Mouse (Mus musculus) stomach, embryonic 14.5 days (tissue): ENCODE data around the gene Myo16. TPM values are rescaled to one million over a fixed set of nuclear protein-coding genes. Genes with fewer than 3 reads are reported as not detected.

Experiments
- ATAC-seq: fragments of 200-750 bp; cut with Nextera tagmentation; 2 replicates; pipeline ENCODE4 v1.8.0; 2017; ENCODE audit warnings: low read depth, moderate TSS enrichment; ENCODE audit not compliant: insufficient number of reproducible peaks, insufficient read depth, low FRiP score
- H3K27ac ChIP-seq: fragments of 300-500 bp; sonication (generic); 2 replicates; pipeline ENCODE4 v1.5.1; 2014; ENCODE audit warnings: mild to moderate bottlenecking, low read length, moderate library complexity, mixed read lengths
- H3K27me3 ChIP-seq: fragments of 300-500 bp; sonication (generic); 2 replicates; pipeline ENCODE4 v1.6.1; 2014; ENCODE audit warnings: low read length, control low read depth, mixed read lengths; ENCODE audit not compliant: control insufficient read depth, insufficient read depth
- H3K36me3 ChIP-seq: fragments of 300-500 bp; sonication (generic); 2 replicates; pipeline ENCODE4 v1.6.1; 2014; ENCODE audit warnings: mild to moderate bottlenecking, control low read depth, low read length, moderate library complexity, mixed read lengths; ENCODE audit not compliant: control insufficient read depth, insufficient read depth
- H3K4me1 ChIP-seq: fragments of 300-500 bp; sonication (generic); 2 replicates; pipeline ENCODE4 v1.6.1; 2014; ENCODE audit warnings: low read length, control low read depth, mixed read lengths; ENCODE audit not compliant: control insufficient read depth, insufficient read depth
- H3K4me2 ChIP-seq: fragments of 300-500 bp; sonication (generic); replicated peaks from 2 replicates; pipeline ENCODE4 v1.6.1; 2014; ENCODE audit warnings: low read depth, low read length, control low read depth
- H3K4me3 ChIP-seq: fragments of 300-500 bp; sonication (generic); 2 replicates; pipeline ENCODE4 v1.5.1; 2014; ENCODE audit warnings: low read depth, low read length, control low read depth
- H3K9ac ChIP-seq: fragments of 300-500 bp; sonication (generic); replicated peaks from 2 replicates; pipeline ENCODE4 v1.6.1; 2014; ENCODE audit warnings: low read depth, mild to moderate bottlenecking, control low read depth, low read length, moderate library complexity, mixed read lengths
- H3K9me3 ChIP-seq: fragments of 300-500 bp; sonication (generic); 2 replicates; pipeline ENCODE4 v1.6.1; 2016; ENCODE audit warnings: low read depth, low read length, control low read depth; ENCODE audit not compliant: control insufficient read depth
- WGBS: fragments of 180-500 bp; shearing (Covaris S2); extraction: QIAGEN DNeasy Blood & Tissue Kit; methylation state at CpG from one replicate; pipeline ENCODE4 v1.1.7; 2014; 5-methylcytosine and 5-hydroxymethylcytosine counted together
- polyA plus RNA-seq: library from polyadenylated mRNA; unstranded; fragments of >200 nt; fragmentation: Nextera tagmentation; extraction: Ambion mirVana; gene quantifications from 2 replicates; pipeline ENCODE4 v1.2.1, GENCODE M21; 2014

The Myo16 gene
- polyA plus RNA-seq, 1 experiment from 2014 or later: 6.4 TPM

DNA sequence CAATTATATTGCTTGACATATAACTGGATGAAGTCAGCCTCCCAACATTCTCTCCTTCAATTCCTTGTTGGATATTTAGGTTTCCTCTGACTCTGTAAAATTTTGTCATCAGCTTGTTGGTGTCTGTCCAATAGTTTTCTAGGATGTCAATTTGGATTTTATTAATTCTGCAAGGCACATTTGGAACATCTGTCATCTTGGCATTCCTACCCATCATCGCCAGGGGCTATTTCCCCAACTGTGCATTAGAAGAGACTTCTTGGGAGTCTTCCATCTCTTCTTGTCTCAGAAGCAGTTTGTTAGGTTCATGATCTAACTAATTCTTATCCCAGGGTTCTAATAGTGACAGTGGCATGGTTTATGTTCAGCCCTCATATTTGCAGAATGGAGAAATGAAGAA, 196.7 kb downstream of the Myo16 start:
- H3K27me3 ChIP-seq: no peaks in the 10 kb centered on the region
- H3K4me1 ChIP-seq: no peaks in the 10 kb centered on the region
- WGBS: 85% methylated on average over 1 of the region's 1 CpGs
- no peak overlapping the region for H3K4me2 ChIP-seq
- no peak overlapping the region for H3K4me3 ChIP-seq
- no peak for ATAC-seq
- H3K9me3 ChIP-seq: no peaks in the 10 kb centered on the region
- H3K9ac ChIP-seq: no peak overlapping the region
- H3K36me3 ChIP-seq: no peaks in the 10 kb centered on the region
- no peak overlapping the region for H3K27ac ChIP-seq

DNA sequence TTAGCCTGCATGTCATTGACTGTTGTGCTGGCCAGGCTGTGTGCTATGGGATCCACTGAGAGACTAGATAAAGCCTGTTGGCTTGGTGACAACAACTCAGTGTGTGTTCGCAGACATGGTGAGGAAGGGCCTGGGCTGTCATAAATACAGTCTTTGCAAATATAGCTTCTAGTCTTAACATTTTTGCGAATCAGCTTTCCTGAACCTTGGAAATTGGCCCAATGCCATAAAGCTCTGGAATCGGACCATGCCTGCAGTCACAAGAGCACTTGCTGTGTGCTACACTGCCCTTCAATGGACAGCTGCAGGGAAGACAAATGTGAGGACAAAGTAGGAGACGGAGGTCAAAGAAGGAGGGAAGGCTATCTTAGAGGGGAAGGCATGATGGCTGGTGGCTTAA, 205.0 kb downstream of the Myo16 start:
- Histone ChIP-seq H3K4me2 (no peak overlapping the region), H3K4me3 (no peak overlapping the region), H3K27ac (no peak overlapping the region), H3K9me3 (no peaks in the 10 kb centered on the region; the same call in 1 of the 2 replicates), H3K27me3 (no peaks in the 10 kb centered on the region), H3K4me1 (no peaks in the 10 kb centered on the region), H3K36me3 (no peaks in the 10 kb centered on the region), H3K9ac (no peak overlapping the region)
- ATAC-seq: no peak
- 70% methylated on average over 4 of the region's 4 CpGs for WGBS

DNA sequence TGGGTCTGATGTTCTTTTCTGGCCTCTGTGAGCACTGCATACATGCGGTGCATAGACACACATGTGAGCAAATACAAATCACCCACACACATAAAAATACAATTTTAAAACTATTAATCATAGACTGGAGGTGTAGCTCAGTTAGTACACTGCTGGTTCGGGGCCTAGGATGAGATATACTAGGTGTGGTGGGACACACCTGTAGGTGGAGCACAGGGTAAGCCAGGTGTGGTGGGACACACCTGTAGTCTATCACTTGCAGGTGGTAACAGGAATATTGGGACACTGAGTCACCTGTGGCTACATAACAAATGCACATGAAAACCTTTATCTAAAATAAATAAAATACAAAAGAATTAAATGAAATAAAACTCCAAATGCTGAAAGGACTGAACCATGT, 209.2 kb downstream of the Myo16 start:
- no peak overlapping the region for H3K9ac ChIP-seq
- no peaks in the 10 kb centered on the region for H3K27me3 ChIP-seq
- H3K9me3 ChIP-seq: no peaks in the 10 kb centered on the region; the same call in 1 of the 2 replicates
- H3K27ac ChIP-seq: no peak overlapping the region
- no peak overlapping the region for H3K4me3 ChIP-seq
- no peak overlapping the region for H3K4me2 ChIP-seq
- no peaks in the 10 kb centered on the region for H3K36me3 ChIP-seq
- H3K4me1 ChIP-seq: no peaks in the 10 kb centered on the region
- WGBS: 77% methylated on average over 2 of the region's 2 CpGs
- no peak for ATAC-seq

DNA sequence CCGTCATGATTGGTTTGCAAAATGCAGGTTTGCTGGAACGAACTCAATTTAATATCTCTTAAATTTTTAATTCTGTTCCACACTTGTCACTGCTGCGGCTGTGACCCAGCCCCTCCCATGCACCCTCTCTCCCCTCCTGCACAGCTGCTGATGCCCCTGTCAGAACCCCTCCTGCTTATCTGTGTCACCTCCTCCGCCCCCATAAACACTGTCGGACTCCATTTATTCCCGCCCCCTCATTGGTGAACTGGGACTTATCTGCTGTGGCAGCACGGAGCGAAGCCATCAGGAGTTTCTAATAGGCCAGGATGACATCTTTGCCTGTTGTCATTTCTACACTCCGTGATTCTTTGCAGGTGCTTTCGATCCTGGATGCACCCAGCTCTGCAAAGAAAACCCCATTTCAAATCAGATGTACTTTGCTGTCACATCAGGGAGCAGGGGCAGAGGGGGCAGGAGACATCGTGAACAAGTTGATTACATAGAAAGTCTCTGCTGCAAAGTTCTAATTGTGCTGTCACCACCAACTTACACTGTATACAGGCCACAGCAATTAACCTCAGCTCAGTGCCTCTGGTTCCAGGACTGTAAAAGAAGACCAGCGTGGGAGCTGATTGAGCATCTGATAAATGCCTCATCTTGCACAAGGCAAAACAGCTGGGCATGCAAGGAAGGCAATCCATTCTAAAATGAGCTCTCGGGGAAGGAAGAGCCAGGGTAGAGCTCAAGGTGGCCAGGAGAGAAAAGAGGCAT, 210.1 kb downstream of the Myo16 start:
- Histone ChIP-seq H3K4me1 (no peaks in the 10 kb centered on the region), H3K9me3 (no peaks in the 10 kb centered on the region), H3K27ac (no peak overlapping the region), H3K4me3 (no peak overlapping the region), H3K36me3 (no peaks in the 10 kb centered on the region), H3K27me3 (no peaks in the 10 kb centered on the region), H3K9ac (no peak overlapping the region), H3K4me2 (no peak overlapping the region)
- 34% methylated on average over 13 of the region's 13 CpGs for WGBS
- no peak for ATAC-seq

DNA sequence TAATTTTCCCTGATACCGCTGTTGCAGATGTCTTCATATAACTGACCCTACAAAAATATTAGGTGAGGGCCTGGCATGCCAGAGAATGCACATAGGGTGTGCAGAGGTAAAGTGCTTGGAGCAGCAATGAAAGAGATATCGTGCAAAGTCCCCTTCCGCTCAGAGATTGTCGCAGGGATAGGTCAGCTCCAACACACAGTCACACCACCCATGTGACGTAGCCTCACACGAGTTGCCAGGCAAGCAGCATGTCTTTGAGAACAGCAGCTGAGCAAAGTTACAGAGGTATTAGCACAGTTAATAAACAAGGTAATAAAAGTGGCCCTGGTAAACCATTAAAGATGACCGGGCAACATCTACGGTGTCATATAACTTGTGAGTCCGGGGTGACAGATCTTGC, 212.4 kb downstream of the Myo16 start:
- Histone ChIP-seq H3K4me2 (no peak overlapping the region), H3K27me3 (no peaks in the 10 kb centered on the region), H3K9me3 (no peaks in the 10 kb centered on the region), H3K4me3 (no peak overlapping the region), H3K36me3 (no peaks in the 10 kb centered on the region), H3K9ac (no peak overlapping the region), H3K27ac (no peak overlapping the region), H3K4me1 (no peaks in the 10 kb centered on the region)
- 83% methylated on average over 9 of the region's 9 CpGs for WGBS
- ATAC-seq: no peak

DNA sequence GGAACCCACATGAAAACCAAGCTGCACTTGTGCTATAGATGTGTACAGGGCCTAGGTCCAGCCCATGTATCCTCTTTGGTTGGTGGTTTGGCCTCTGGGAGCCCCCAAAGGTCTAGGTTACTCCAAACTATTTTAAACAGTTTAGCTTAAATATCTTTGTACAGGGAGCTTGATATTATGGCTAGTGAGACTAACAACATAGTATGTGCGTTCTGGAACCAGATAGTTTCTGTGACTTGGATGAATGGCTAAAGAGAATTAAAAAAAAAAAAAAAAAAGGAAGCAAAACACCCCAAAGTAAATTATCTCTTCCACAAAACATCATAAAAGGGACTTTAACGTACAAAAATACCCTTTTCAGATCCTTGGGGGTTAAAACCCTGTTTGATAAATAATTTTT, 218.9 kb downstream of the Myo16 start:
- no peak for ATAC-seq
- H3K9ac ChIP-seq: no peak overlapping the region
- H3K4me2 ChIP-seq: no peak overlapping the region
- 69% methylated on average over 2 of the region's 2 CpGs for WGBS
- no peaks in the 10 kb centered on the region for H3K27me3 ChIP-seq
- H3K9me3 ChIP-seq: no peaks in the 10 kb centered on the region
- no peaks in the 10 kb centered on the region for H3K36me3 ChIP-seq
- H3K27ac ChIP-seq: no peak overlapping the region
- H3K4me3 ChIP-seq: no peak overlapping the region
- H3K4me1 ChIP-seq: no peaks in the 10 kb centered on the region

DNA sequence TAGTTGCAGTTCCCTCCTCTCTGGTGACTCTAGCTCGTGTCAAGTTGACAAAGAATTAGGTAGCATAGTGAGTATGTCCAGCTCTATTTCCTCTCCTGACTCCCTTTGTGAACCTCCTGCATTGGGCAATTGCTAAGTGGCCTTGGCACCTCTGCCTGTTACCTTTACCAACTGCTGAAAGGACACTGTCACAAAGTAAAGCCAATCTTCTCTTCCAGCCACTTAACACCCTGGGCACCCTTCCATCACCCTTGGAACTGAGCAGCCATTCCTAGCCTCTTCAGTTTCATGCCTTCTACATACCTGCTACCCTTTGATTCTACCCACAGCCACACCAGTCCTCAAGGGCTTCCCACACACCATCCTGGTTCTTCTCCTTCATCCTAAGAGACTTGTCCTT, 233.4 kb downstream of the Myo16 start:
- Histone ChIP-seq H3K36me3 (no peaks in the 10 kb centered on the region), H3K27me3 (no peaks in the 10 kb centered on the region), H3K27ac (no peak overlapping the region), H3K4me3 (no peak overlapping the region), H3K4me1 (no peaks in the 10 kb centered on the region), H3K4me2 (no peak overlapping the region), H3K9ac (no peak overlapping the region), H3K9me3 (no peaks in the 10 kb centered on the region)
- 65% methylated on average over 1 of the region's 1 CpGs for WGBS
- no peak for ATAC-seq

DNA sequence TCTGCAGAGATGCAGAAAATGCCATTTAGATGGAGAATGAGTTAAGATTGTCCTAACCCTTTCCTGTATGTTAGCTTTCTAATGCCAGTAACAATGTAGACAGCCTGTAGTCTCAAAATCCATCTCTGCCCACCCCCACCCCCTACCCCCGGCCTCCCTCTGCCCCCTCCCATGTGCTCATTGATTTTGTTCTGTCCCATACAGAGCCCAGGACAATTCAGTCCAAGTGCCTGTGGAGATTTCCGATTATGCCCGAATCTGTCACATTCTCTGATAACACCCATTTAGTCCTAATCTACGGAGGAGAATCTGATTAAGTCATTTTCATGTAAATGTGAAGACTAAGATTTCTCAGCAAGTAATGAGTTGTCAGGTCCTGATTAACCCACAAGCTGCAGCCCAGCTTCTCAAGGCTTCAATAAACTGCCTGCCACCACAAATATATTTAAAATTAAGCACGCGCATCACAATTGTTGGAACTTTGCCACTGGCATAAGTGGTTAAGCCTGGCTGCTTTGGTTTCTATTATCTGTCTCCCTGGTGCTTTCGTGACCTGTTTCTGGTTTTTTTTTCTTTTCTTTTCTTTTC, 237.5 kb downstream of the Myo16 start:
- no peaks in the 10 kb centered on the region for H3K27me3 ChIP-seq
- H3K27ac ChIP-seq: no peak overlapping the region
- 87% methylated on average over 7 of the region's 7 CpGs for WGBS

DNA sequence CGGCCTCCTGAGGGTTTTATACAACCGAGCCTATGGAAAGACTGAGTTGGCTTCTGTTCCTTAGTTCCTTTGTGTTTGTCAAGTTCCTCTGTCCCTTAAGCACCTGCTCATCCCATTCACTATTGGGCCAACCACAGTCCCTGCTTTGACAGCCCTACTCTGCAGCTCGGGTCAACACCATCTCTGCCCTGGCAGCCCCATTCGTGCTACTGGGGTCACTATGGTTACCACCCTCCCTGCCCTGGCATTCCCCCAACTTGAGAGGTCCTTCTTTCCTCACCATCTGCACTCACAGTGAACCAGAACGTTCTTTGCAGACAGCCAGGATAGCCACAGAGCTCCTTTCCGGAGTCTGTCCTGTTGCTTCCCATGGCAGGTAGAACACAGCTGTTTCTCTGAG, 238.2 kb downstream of the Myo16 start:
- Histone ChIP-seq H3K27ac (no peak overlapping the region), H3K4me3 (no peak overlapping the region), H3K4me1 (no peaks in the 10 kb centered on the region), H3K36me3 (no peaks in the 10 kb centered on the region), H3K9me3 (no peaks in the 10 kb centered on the region), H3K4me2 (no peak overlapping the region), H3K27me3 (no peaks in the 10 kb centered on the region), H3K9ac (no peak overlapping the region)
- no peak for ATAC-seq
- 72% methylated on average over 6 of the region's 6 CpGs for WGBS

More for the DNA sequence above, 237.5 kb downstream of the Myo16 start:
- H3K4me3 ChIP-seq: no peak overlapping the region
- ATAC-seq: no peak
- no peak overlapping the region for H3K9ac ChIP-seq
- H3K4me2 ChIP-seq: no peak overlapping the region
- H3K36me3 ChIP-seq: no peaks in the 10 kb centered on the region
- H3K9me3 ChIP-seq: no peaks in the 10 kb centered on the region
- no peaks in the 10 kb centered on the region for H3K4me1 ChIP-seq
